Mouse (Mus musculus) heart, postnatal 10 days (tissue): ENCODE measurements around the gene Lao1. TPM values are rescaled to one million over a fixed set of nuclear protein-coding genes. Genes with fewer than 3 reads are reported as not detected.
A peak's percentile ranks its signal among the peaks of the same experiment; 100 is the strongest.
"Not testable (repeated sequence)": the region's sequence is repeated elsewhere in the genome, so short reads cannot be mapped to it uniquely, and the experiment has no call there.

Experiments used
- DNase-seq, 2 experiments: peaks; one replicate each; pipeline ENCODE4 v3.0.0; 2021
- intact Hi-C: fragments of 180-260 bp; cut with DNase I; formaldehyde crosslinking; loops from one replicate; pipeline ENCODE4 v1.15.1; 2025
- total RNA-seq, 2 experiments: library from RNA; stranded (reverse); gene quantifications; 2 replicates each; pipeline ENCODE4 v1.2.3; 2021

Gene Lao1
- under 1 TPM in 1 of 2 experiments, not detected in 1; 0.38 TPM for total RNA-seq

GRCm38 (mm10) chr4:118961141-118961628 lies at the start of gene Lao1:
Gene Lao1, plus strand, starts transcription at chr4:118961578.
- peak; percentile 14 to 16 for DNase-seq
- intact Hi-C loops, result no loop called here

- intact Hi-C loops, DNase-seq: not testable (repeated sequence)
Measured at GRCm38 (mm10) chr4:118917365-118917764, 44.0 kb upstream of the Lao1 start, which contains the start of gene Olfr1329. Gene Olfr1329, minus strand, starts transcription at chr4:118917465.

GRCm38 (mm10) chr4:118931326-118931725 lies 30.1 kb upstream of the Lao1 start:
- DNase-seq, intact Hi-C loops: not testable (repeated sequence)

GRCm38 (mm10) chr4:118938512-118938911 lies 22.9 kb upstream of the Lao1 start, which contains the start of gene Olfr1328:
Gene Olfr1328, minus strand, starts transcription at chr4:118938612.
- intact Hi-C loops, result no loop called here
- no peak for DNase-seq

- DNase-seq, result no peak
- intact Hi-C loops, result no loop called here
Measured at GRCm38 (mm10) chr4:118958812-118959211, 2.6 kb upstream of the Lao1 start.

GRCm38 (mm10) chr4:118967711-118968110 lies 6.3 kb downstream of the Lao1 start:
- DNase-seq, result no peak
- intact Hi-C loops, result no loop called here

- intact Hi-C loops, result no loop called here
- DNase-seq, result no peak
Measured at GRCm38 (mm10) chr4:118973281-118973680, 11.9 kb downstream of the Lao1 start.

- no peak for DNase-seq
- intact Hi-C loops, result no loop called here
Measured at GRCm38 (mm10) chr4:118985291-118985690, 23.9 kb downstream of the Lao1 start.

- intact Hi-C loops, result loop anchor here (1.0 kb wide), 2 partner anchors 343 to 410 kb away; no protein-coding TSS in a partner anchor
- peak; percentile 32 to 46 for DNase-seq
Measured at GRCm38 (mm10) chr4:118988535-118988934, 27.2 kb downstream of the Lao1 start.

GRCm38 (mm10) chr4:118989331-118989730 lies 28.0 kb downstream of the Lao1 start:
- DNase-seq, result no peak
- intact Hi-C loops, result no loop called here

- intact Hi-C loops, result no loop called here
- peak; percentile 13 to 34 for DNase-seq
Measured at GRCm38 (mm10) chr4:118991797-118992196, 30.4 kb downstream of the Lao1 start.

- DNase-seq, result no peak
- intact Hi-C loops, result no loop called here
Measured at GRCm38 (mm10) chr4:118997127-118997542, 35.8 kb downstream of the Lao1 start.

- intact Hi-C loops, result no loop called here
- peak in 1 of 2 experiments; percentile 17 for DNase-seq
Measured at GRCm38 (mm10) chr4:118999691-119000486, 38.5 kb downstream of the Lao1 start.

- DNase-seq, result peak; percentile 23 to 40
- intact Hi-C loops, result no loop called here
Measured at GRCm38 (mm10) chr4:119001696-119002095, 40.3 kb downstream of the Lao1 start.

GRCm38 (mm10) chr4:119002512-119002911 lies 41.1 kb downstream of the Lao1 start:
- no peak for DNase-seq
- intact Hi-C loops, result no loop called here

- intact Hi-C loops, result no loop called here
- DNase-seq, result peak; percentile 36 to 49
Measured at GRCm38 (mm10) chr4:119004178-119004577, 42.8 kb downstream of the Lao1 start.

GRCm38 (mm10) chr4:119004613-119005339 lies 43.4 kb downstream of the Lao1 start:
- DNase-seq, result peak; percentile 90 to 96
- intact Hi-C loops, result loop anchor here (1.0 kb wide), 3 partner anchors 137 to 200 kb away; no protein-coding TSS in a partner anchor

- intact Hi-C loops, result no loop called here
- DNase-seq, result no peak
Measured at GRCm38 (mm10) chr4:119007602-119008001, 46.2 kb downstream of the Lao1 start.

GRCm38 (mm10) chr4:119008476-119008875 lies 47.1 kb downstream of the Lao1 start:
- intact Hi-C loops, result no loop called here
- no peak for DNase-seq

GRCm38 (mm10) chr4:119009814-119010213 lies 48.4 kb downstream of the Lao1 start:
- DNase-seq, result no peak
- intact Hi-C loops, result no loop called here

GRCm38 (mm10) chr4:119011050-119011680 lies 49.8 kb downstream of the Lao1 start:
- DNase-seq, result no peak
- intact Hi-C loops, result no loop called here
